Mouse (Mus musculus) hindbrain, embryonic 10.5 days (tissue): ENCODE data around the gene Klc2. TPM values are rescaled to one million over a fixed set of nuclear protein-coding genes. Genes with fewer than 3 reads are reported as not detected.
A peak's percentile ranks its signal among the peaks of the same experiment; 100 is the strongest.

Experiments used
- DNase-seq: peaks from one replicate; pipeline ENCODE4 v3.0.0-alpha.2; 2017; ENCODE audit warnings: low spot score
- H3K27ac ChIP-seq: fragments of 300-500 bp; sonication (generic); 2 replicates; pipeline ENCODE4 v1.5.1; 2016; ENCODE audit warnings: mild to moderate bottlenecking, moderate library complexity
- H3K27me3 ChIP-seq: fragments of 300-500 bp; sonication (generic); 2 replicates; pipeline ENCODE4 v1.6.1; 2016; ENCODE audit warnings: mild to moderate bottlenecking; ENCODE audit not compliant: poor library complexity, insufficient read depth, severe bottlenecking
- H3K36me3 ChIP-seq: fragments of 300-500 bp; sonication (generic); 2 replicates; pipeline ENCODE4 v1.6.1; 2016; ENCODE audit warnings: mild to moderate bottlenecking, moderate library complexity
- H3K4me1 ChIP-seq: fragments of 300-500 bp; sonication (generic); replicated peaks from 2 replicates; pipeline ENCODE4 v1.6.1; 2016; ENCODE audit warnings: mild to moderate bottlenecking
- H3K4me3 ChIP-seq: fragments of 300-500 bp; sonication (generic); 2 replicates; pipeline ENCODE4 v1.5.1; 2016; ENCODE audit warnings: mild to moderate bottlenecking, moderate library complexity
- H3K9me3 ChIP-seq: fragments of 300-500 bp; sonication (generic); 2 replicates; pipeline ENCODE4 v1.6.1; 2016; ENCODE audit warnings: mild to moderate bottlenecking, moderate library complexity
- WGBS: fragments of 180-500 bp; shearing (Covaris S2); methylation state at CpG from one replicate; pipeline ENCODE4 v1.1.7; 2016; 5-methylcytosine and 5-hydroxymethylcytosine counted together
- polyA plus RNA-seq: library from polyadenylated mRNA; unstranded; fragments of >200 nt; fragmentation: Nextera tagmentation; extraction: Ambion mirVana; gene quantifications from 2 replicates; pipeline ENCODE4 v1.2.1, GENCODE M21; 2016

Gene Klc2
- polyA plus RNA-seq, 1 experiment from 2014 or later = 45.8 TPM

DNA sequence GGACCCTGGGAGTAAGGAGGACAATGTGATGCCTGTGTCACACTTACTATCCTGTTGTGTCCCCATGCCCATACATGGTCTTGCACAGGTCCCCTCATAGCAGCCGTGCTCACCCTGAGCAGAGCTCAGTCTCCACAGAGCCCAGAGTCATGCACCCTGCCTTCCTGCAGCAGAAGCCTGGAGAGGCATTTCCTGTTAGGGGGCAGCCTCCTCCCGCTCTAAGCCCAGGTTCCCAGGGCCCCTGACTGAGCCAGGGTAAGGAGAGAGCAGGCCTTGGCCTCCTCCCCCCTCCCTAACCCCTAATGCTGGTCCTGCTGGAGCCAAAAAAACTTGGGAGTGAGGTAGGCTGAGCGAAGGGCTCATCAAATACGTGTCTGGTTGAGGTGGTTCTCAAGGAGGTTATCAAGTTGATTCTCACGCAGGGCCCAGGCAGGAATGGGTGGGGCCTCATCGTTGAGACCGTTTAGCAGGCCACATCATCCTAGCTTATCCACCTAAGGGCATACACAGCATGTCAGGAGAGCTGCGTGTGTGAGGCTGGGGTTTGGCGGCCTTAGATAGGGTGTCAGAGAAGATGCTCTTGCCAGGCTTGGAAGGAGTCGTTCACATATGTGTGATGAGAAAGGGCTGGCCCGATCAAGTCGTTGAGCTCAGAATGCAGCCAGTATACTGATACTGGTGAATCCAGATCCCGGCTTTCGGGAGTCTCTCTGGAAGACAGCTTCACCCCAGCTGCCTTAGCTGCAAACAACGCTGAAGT, 51.1 kb downstream of the Klc2 start:
- Histone ChIP-seq H3K27ac (peak overlapping the region; percentile 88), H3K9me3 (no peaks in the 10 kb centered on the region), H3K36me3 (no peaks in the 10 kb centered on the region), H3K4me1 (peaks cover 75% of the 10 kb centered on the region), H3K27me3 (peaks cover 69% of the 10 kb centered on the region), H3K4me3 (peak overlapping the region; percentile 61)
- 15% methylated on average over 15 of the region's 15 CpGs for WGBS
- no peak for DNase-seq

- Histone ChIP-seq H3K27me3 (peaks cover 57% of the 10 kb centered on the region), H3K36me3 (no peaks in the 10 kb centered on the region), H3K9me3 (no peaks in the 10 kb centered on the region), H3K27ac (peak overlapping the region; percentile 54), H3K4me1 (peaks cover 69% of the 10 kb centered on the region), H3K4me3 (no peak overlapping the region)
- 75% methylated on average over 7 of the region's 7 CpGs for WGBS
- DNase-seq = no peak
Measured at GRCm38 (mm10) chr19:5065104-5065503, 53.3 kb downstream of the Klc2 start.

DNA sequence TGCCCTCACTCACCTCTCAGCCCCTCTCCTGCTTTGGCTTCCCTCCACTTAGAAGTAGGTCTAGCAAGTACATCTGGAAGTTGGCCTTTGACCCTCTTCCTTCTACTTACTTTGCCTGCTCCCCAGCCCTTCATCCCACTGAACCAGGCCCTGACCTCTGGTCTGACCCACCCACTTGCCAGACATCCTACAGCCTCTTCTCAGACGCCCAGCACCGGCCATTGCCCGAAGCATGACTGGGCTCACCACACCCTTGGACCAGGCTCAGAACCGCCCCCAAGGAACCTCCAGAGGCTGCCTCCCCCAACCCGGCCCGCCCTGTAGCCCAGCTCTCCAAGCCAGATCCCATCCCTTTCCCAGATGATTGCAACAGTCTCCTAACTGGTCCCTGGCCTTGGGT, 55.9 kb downstream of the Klc2 start:
- peaks cover 41% of the 10 kb centered on the region for H3K27me3 ChIP-seq
- H3K9me3 ChIP-seq = no peaks in the 10 kb centered on the region
- H3K4me3 ChIP-seq = no peak overlapping the region
- DNase-seq = no peak
- H3K4me1 ChIP-seq = peaks cover 67% of the 10 kb centered on the region
- H3K27ac ChIP-seq = 0 out of 2 replicates have a peak overlapping the region, but pooled peaks have one; percentile 13
- WGBS = 70% methylated on average over 6 of the region's 6 CpGs
- no peaks in the 10 kb centered on the region for H3K36me3 ChIP-seq

DNA sequence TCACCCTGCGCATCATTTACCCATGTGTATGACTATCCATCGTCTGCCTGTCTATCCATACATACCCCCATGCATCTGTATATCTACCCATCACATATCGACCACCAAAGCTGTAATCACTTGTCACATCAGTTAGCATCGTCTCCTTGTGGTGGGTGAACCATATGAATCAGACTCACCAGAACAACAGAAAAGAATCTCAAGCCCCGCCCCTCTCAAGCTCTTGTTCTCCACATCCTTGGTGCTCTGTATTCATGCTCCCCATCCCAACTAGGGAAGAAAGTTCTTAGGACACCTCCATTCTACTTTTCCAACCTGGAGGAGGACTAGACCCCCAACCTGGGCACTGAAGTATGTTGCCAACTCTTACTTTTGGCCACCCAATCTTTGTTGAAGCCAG, 56.3 kb downstream of the Klc2 start:
- DNase-seq = no peak
- Histone ChIP-seq H3K36me3 (no peaks in the 10 kb centered on the region), H3K27me3 (peaks cover 38% of the 10 kb centered on the region), H3K4me1 (peaks cover 65% of the 10 kb centered on the region), H3K4me3 (no peak overlapping the region), H3K9me3 (no peaks in the 10 kb centered on the region), H3K27ac (no peak overlapping the region)
- WGBS = 88% methylated on average over 5 of the region's 5 CpGs

DNA sequence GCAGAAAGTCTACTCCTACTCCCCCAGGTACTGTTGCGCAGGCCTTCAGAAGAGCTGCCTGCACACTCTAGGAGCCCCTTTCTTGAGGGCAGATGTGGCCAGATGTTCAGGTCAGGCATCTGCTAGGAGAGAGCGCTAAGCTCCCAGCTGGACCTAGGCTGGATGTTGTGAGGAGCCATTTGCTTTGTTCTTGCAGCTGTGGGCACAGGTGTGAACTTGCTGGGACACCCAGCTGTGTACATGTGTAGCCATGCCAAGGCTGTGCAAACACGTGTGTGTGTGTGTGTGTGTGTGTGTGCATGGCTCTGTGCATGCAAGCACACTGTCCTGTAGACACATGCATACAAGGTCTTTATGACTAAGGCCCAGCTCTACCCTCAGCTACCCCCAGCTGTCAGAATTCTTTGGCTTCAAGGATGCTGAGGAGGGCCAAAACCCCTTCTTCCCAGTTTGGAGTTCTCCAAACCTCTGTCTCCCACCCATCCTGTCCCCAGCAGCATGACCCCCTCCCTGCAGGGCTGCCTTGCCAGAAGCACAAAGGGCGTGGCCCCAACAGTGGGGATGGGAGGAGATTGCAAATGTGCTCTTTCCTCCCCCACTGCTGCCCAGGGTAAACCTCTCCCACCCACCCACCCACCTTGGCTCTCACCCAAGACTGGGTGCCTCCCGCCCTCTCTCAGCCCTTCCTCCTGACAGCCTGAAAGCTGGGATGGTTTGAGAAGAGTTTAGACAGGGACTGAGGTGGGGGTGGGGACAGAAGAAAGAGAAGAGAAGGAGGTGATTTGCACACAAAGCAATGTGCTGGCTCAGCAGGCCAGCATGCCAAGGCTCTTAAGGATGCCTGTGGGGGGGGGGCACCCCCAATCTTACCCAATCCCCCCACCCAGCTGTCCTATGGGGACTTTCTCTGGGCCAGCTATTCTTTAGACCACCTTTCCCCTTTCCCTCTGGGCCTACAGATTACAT, 57.7 kb downstream of the Klc2 start:
- H3K36me3 ChIP-seq = no peaks in the 10 kb centered on the region
- peak overlapping the region; percentile 64 for H3K27ac ChIP-seq
- no peak for DNase-seq
- H3K4me1 ChIP-seq = peaks cover 72% of the 10 kb centered on the region
- H3K27me3 ChIP-seq = peaks cover 24% of the 10 kb centered on the region
- no peaks in the 10 kb centered on the region for H3K9me3 ChIP-seq
- H3K4me3 ChIP-seq = no peak overlapping the region
- WGBS = 40% methylated on average over 5 of the region's 5 CpGs

GRCm38 (mm10) chr19:5058801-5059771, 59.3 kb downstream of the Klc2 start:
- peaks cover 59% of the 10 kb centered on the region for H3K4me1 ChIP-seq
- H3K9me3 ChIP-seq = no peaks in the 10 kb centered on the region
- no peaks in the 10 kb centered on the region for H3K36me3 ChIP-seq
- peak overlapping the region; percentile 64 for H3K27ac ChIP-seq
- no peak overlapping the region; the same call in 1 of the 2 replicates for H3K4me3 ChIP-seq
- 10% methylated on average over 10 of the region's 10 CpGs for WGBS
- H3K27me3 ChIP-seq = peaks cover 27% of the 10 kb centered on the region
- DNase-seq = peak; percentile 20

- Histone ChIP-seq H3K4me3 (no peak overlapping the region), H3K9me3 (no peaks in the 10 kb centered on the region), H3K27me3 (peaks cover 36% of the 10 kb centered on the region), H3K36me3 (no peaks in the 10 kb centered on the region), H3K4me1 (peaks cover 63% of the 10 kb centered on the region), H3K27ac (peak overlapping the region; percentile 64)
- 22% methylated on average over 16 of the region's 16 CpGs for WGBS
- DNase-seq = no peak
Measured at GRCm38 (mm10) chr19:5057876-5058775, 60.2 kb downstream of the Klc2 start.

Other genes with a start within 250 kb of the Klc2 start
- gene Actn3, start 240.7 kb downstream of the Klc2 start, polyA plus RNA-seq = 3.8 and 12.1 TPM in 2 replicates
- 17.6 and 19.5 TPM in 2 replicates for gene Zdhhc24, start 239.9 kb downstream of the Klc2 start, polyA plus RNA-seq
- 7.9 and 8.3 TPM in 2 replicates for gene Bbs1, start 211.9 kb downstream of the Klc2 start, polyA plus RNA-seq
- gene Dpp3, start 190.3 kb downstream of the Klc2 start, polyA plus RNA-seq = 204 and 218 TPM in 2 replicates
- gene Peli3, start 175.4 kb downstream of the Klc2 start, polyA plus RNA-seq = 2.1 and 3.7 TPM in 2 replicates
- gene Mrpl11, start 156.4 kb downstream of the Klc2 start, polyA plus RNA-seq = 157 and 163 TPM in 2 replicates
- not detected in 2 replicates for gene Npas4, start 128.2 kb downstream of the Klc2 start, polyA plus RNA-seq
- gene Slc29a2, start 94.7 kb downstream of the Klc2 start, polyA plus RNA-seq = 5.5 and 8.4 TPM in 2 replicates
- gene B4gat1, start 79.7 kb downstream of the Klc2 start, polyA plus RNA-seq = 38.8 and 41.6 TPM in 2 replicates
- gene AC124502.3, start 79.7 kb downstream of the Klc2 start, polyA plus RNA-seq = 2.4 and 3.2 TPM in 2 replicates
- 86.8 and 91.8 TPM in 2 replicates for gene Brms1, start 77.2 kb downstream of the Klc2 start, polyA plus RNA-seq
- 2.3 and 3.0 TPM in 2 replicates for gene Rin1, start 68.1 kb downstream of the Klc2 start, polyA plus RNA-seq
- gene Cd248, start 50.5 kb downstream of the Klc2 start, polyA plus RNA-seq = 26.9 and 39.1 TPM in 2 replicates
- gene Tmem151a, start 33.0 kb downstream of the Klc2 start, polyA plus RNA-seq = 1.5 and 1.8 TPM in 2 replicates
- gene Yif1a, start 30.0 kb downstream of the Klc2 start, polyA plus RNA-seq = 87.1 and 92.0 TPM in 2 replicates
- gene Cnih2, start 20.0 kb downstream of the Klc2 start, polyA plus RNA-seq = 42.1 and 115 TPM in 2 replicates
- gene Rab1b, start 11.5 kb downstream of the Klc2 start, polyA plus RNA-seq = 270 and 303 TPM in 2 replicates
- gene Pacs1, start 154.6 kb upstream of the Klc2 start, polyA plus RNA-seq = 23.7 and 26.1 TPM in 2 replicates
- gene Sf3b2, start 176.9 kb upstream of the Klc2 start, polyA plus RNA-seq = 438 and 456 TPM in 2 replicates
- gene Gal3st3, start 179.8 kb upstream of the Klc2 start, polyA plus RNA-seq = 11.7 and 19.1 TPM in 2 replicates
- gene Catsper1, start 217.2 kb upstream of the Klc2 start, polyA plus RNA-seq = not detected in 2 replicates
- gene Cst6, start 231.0 kb upstream of the Klc2 start, polyA plus RNA-seq = 0.65 and 1.6 TPM in 2 replicates
- 84.2 and 90.5 TPM in 2 replicates for gene Eif1ad, start 248.2 kb upstream of the Klc2 start, polyA plus RNA-seq
- gene Banf1, start 248.6 kb upstream of the Klc2 start, polyA plus RNA-seq = 539 and 565 TPM in 2 replicates